Mouse (Mus musculus) spleen, adult 2 months (tissue): ENCODE results near the gene Pam. TPM values are rescaled to one million over a fixed set of nuclear protein-coding genes. Genes with fewer than 3 reads are reported as not detected.

ENCODE experiments used
- DNase-seq, 2 experiments: peaks; one replicate each; pipeline versions ENCODE4 v3.0.0 to v3.0.0-alpha.2; 2012 to 2021; ENCODE audit warnings: low spot score in 2 of 2, low read depth in 1 of 2
- H3K27ac ChIP-seq: fragments of 200-500 bp; 2 replicates; pipeline ENCODE4 v1.5.1; 2012; ENCODE audit warnings: low read length, inconsistent platforms; ENCODE audit not compliant: insufficient read depth
- H3K27me3 ChIP-seq: fragments of 200-500 bp; 2 replicates; pipeline ENCODE4 v1.6.1; 2012; ENCODE audit warnings: mild to moderate bottlenecking, moderate library complexity, low read length, inconsistent platforms; ENCODE audit not compliant: control insufficient read depth, insufficient read depth
- H3K36me3 ChIP-seq: fragments of 200-500 bp; 2 replicates; pipeline ENCODE4 v1.6.1; 2012; ENCODE audit warnings: mild to moderate bottlenecking, low read length, inconsistent platforms; ENCODE audit not compliant: control insufficient read depth, insufficient read depth
- H3K4me1 ChIP-seq: fragments of 200-500 bp; 2 replicates; pipeline ENCODE4 v1.6.1; 2011; ENCODE audit warnings: inconsistent platforms; ENCODE audit not compliant: control insufficient read depth, insufficient read depth, insufficient read length
- H3K4me3 ChIP-seq: fragments of 200-500 bp; 2 replicates; pipeline ENCODE4 v1.5.1; 2011; ENCODE audit warnings: mild to moderate bottlenecking, inconsistent platforms; ENCODE audit not compliant: insufficient read depth, insufficient read length; ENCODE audit errors: extremely low read depth
- CTCF ChIP-seq: fragments of 200-500 bp; IDR thresholded peaks from 2 replicates; pipeline ENCODE4 v1.5.1; 2011; ENCODE audit warnings: mild to moderate bottlenecking, inconsistent platforms; ENCODE audit not compliant: insufficient read depth, insufficient read length, insufficient replicate concordance; ENCODE audit errors: extremely low read depth
- POLR2A ChIP-seq: fragments of 200-500 bp; IDR thresholded peaks from 2 replicates; pipeline ENCODE4 v1.6.1; 2011; ENCODE audit warnings: low read depth, low read length, inconsistent platforms
- WGBS: fragments of 180-500 bp; shearing (Covaris S2); methylation state at CpG from one replicate; pipeline ENCODE4 v1.1.7; 2018; 5-methylcytosine and 5-hydroxymethylcytosine counted together
- polyA plus RNA-seq: library from polyadenylated mRNA; depleted of rRNA; stranded (reverse); fragments of >200 nt; gene quantifications from 2 replicates; pipeline ENCODE4 v1.2.3, GENCODE M21; 2012

Pam gene
- polyA plus RNA-seq, 1 experiment: 22.8 TPM

DNA sequence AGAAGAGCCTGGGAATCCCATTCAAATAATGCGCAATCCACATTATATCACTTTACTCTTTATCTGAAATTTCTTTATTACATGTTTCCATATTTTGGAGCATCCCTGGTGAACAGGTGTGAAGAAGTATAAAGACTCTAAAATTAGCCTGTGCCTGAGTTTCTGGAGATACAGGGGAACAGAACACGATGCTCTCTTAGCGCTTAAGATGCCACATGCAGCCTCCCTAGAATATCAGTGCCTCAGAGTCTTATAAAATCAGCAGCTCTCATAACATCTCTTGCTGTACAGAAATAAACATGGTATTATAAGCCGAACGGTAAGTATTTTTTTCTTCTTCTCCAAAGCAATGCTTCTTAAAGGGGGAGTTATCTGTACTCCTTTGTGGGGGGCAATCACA, 267.4 kb downstream of the Pam start:
- no peaks in the 10 kb centered on the region for H3K4me1 ChIP-seq
- H3K4me3 ChIP-seq: no peak overlapping the region
- 95% methylated on average over 5 of the region's 5 CpGs for WGBS
- no peak for DNase-seq
- no peaks in the 10 kb centered on the region for H3K36me3 ChIP-seq
- no peaks in the 10 kb centered on the region for H3K27me3 ChIP-seq
- TF ChIP-seq POLR2A: no peak
- TF ChIP-seq CTCF: no peak
- no peak overlapping the region for H3K27ac ChIP-seq

- DNase-seq: no peak
- H3K36me3 ChIP-seq: no peaks in the 10 kb centered on the region
- H3K27me3 ChIP-seq: no peaks in the 10 kb centered on the region
- TF ChIP-seq CTCF: no peak
- no peak for TF ChIP-seq POLR2A
- H3K4me3 ChIP-seq: no peak overlapping the region
- H3K27ac ChIP-seq: no peak overlapping the region
- no peaks in the 10 kb centered on the region for H3K4me1 ChIP-seq
- 80% methylated on average over 2 of the region's 2 CpGs for WGBS
Measured at GRCm38 (mm10) chr1:97827566-97827965, 267.9 kb downstream of the Pam start.

- Histone ChIP-seq H3K36me3 (no peaks in the 10 kb centered on the region), H3K4me1 (no peaks in the 10 kb centered on the region), H3K4me3 (no peak overlapping the region), H3K27ac (no peak overlapping the region), H3K27me3 (no peaks in the 10 kb centered on the region)
- TF ChIP-seq POLR2A: no peak
- no peak for TF ChIP-seq CTCF
- DNase-seq: no peak
- 98% methylated on average over 7 of the region's 7 CpGs for WGBS
Measured at GRCm38 (mm10) chr1:97822904-97823303, 272.5 kb downstream of the Pam start.

- TF ChIP-seq POLR2A: no peak
- no peak for TF ChIP-seq CTCF
- Histone ChIP-seq H3K4me1 (no peaks in the 10 kb centered on the region), H3K36me3 (no peaks in the 10 kb centered on the region), H3K27ac (no peak overlapping the region), H3K4me3 (no peak overlapping the region), H3K27me3 (no peaks in the 10 kb centered on the region)
- WGBS: 89% methylated on average over 5 of the region's 5 CpGs
- DNase-seq: no peak
Measured at GRCm38 (mm10) chr1:97822203-97822602, 273.2 kb downstream of the Pam start.

DNA sequence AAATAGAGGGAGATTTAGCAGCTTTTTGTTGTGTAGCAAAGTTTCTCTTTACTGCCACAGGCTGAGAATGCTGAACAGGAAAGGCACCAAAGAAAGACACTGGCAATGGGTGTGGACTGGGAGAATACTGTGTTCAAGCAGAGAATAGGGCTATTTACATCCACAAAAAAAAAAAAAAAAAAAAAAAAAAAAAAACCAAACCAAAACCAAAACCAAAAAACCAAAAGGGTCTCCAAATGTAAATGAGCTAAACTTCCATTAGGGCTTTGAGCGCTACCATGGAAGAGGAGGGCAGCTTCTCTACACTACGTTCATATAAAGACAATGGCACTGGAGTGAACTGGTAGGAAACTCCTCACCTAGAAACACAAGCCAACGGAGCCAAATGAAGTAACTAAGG, 274.2 kb downstream of the Pam start:
- 91% methylated on average over 3 of the region's 3 CpGs for WGBS
- no peak overlapping the region for H3K4me3 ChIP-seq

GRCm38 (mm10) chr1:97809255-97809912, 286.1 kb downstream of the Pam start:
- WGBS: 29% methylated on average over 2 of the region's 2 CpGs
- Histone ChIP-seq H3K4me3 (no peak overlapping the region), H3K27ac (no peak overlapping the region), H3K27me3 (no peaks in the 10 kb centered on the region), H3K36me3 (no peaks in the 10 kb centered on the region), H3K4me1 (no peaks in the 10 kb centered on the region)
- no peak for TF ChIP-seq POLR2A
- no peak for TF ChIP-seq CTCF
- no peak for DNase-seq

More for the DNA sequence above, 274.2 kb downstream of the Pam start:
- no peak for DNase-seq
- no peaks in the 10 kb centered on the region for H3K4me1 ChIP-seq
- H3K27me3 ChIP-seq: no peaks in the 10 kb centered on the region
- TF ChIP-seq POLR2A (no peak), CTCF (no peak)
- H3K27ac ChIP-seq: no peak overlapping the region
- no peaks in the 10 kb centered on the region for H3K36me3 ChIP-seq

DNA sequence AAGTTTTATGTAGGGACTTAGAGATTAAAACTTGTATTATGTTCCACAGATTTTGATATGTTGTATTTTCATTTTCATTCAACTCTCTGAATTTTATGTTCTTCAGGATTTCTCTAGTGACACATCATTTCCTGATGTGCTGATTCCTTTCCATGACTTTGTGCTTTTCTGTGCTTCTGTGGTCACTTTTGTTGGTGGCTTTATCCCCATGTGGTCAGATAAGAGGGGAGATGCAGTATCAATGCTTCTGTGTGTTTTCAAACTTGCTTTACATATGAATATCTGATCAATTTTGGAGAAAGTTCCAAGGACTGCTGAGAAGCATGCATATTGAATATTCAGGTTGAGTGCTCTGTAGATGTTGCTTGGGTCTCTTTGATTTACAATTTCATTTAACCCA, 290.9 kb downstream of the Pam start:
- DNase-seq: no peak
- Histone ChIP-seq H3K4me1 (no peaks in the 10 kb centered on the region), H3K36me3 (no peaks in the 10 kb centered on the region), H3K27ac (no peak overlapping the region), H3K27me3 (no peaks in the 10 kb centered on the region), H3K4me3 (no peak overlapping the region)
- no peak for TF ChIP-seq CTCF
- no peak for TF ChIP-seq POLR2A
